Mouse (Mus musculus) spleen, adult 18-20 months (tissue): ENCODE results near the gene Dpf3.

ENCODE experiments used
- DNase-seq, 2 experiments: peaks; one replicate each; pipeline ENCODE4 v3.0.0; 2022; ENCODE audit warnings: mixed read lengths in 2 of 2

The Dpf3 gene

GRCm38 (mm10) chr12:83207481-83207880 is 280.0 kb downstream of the Dpf3 start:
- no peak for DNase-seq

- DNase-seq, result no peak
These were observed 280.6 kb downstream of the Dpf3 start for GRCm38 (mm10) chr12:83206866-83207265.

- no peak for DNase-seq
These were observed 283.2 kb downstream of the Dpf3 start for GRCm38 (mm10) chr12:83204361-83204760.

GRCm38 (mm10) chr12:83201674-83202073 is 285.8 kb downstream of the Dpf3 start:
- no peak for DNase-seq

GRCm38 (mm10) chr12:83180561-83180960 is 307.0 kb downstream of the Dpf3 start:
- DNase-seq, result no peak

- no peak for DNase-seq
These were observed 307.7 kb downstream of the Dpf3 start for GRCm38 (mm10) chr12:83179860-83180259.

GRCm38 (mm10) chr12:83178770-83179169 is 308.7 kb downstream of the Dpf3 start:
- DNase-seq, result no peak

GRCm38 (mm10) chr12:83169495-83170209 is 317.9 kb downstream of the Dpf3 start:
- no peak for DNase-seq

- DNase-seq, result no peak
These were observed 319.2 kb downstream of the Dpf3 start for GRCm38 (mm10) chr12:83168310-83168709.

GRCm38 (mm10) chr12:83165058-83165457 is 322.5 kb downstream of the Dpf3 start:
- no peak for DNase-seq
